Mouse (Mus musculus): Measurements from ENCODE around the gene Fkbp9. TPM values are rescaled to one million over a fixed set of nuclear protein-coding genes. Genes with fewer than 3 reads are reported as not detected.

Gene Fkbp9
- total and polyA plus RNA-seq, 2 experiments from 2014 or later: 90.2 to 123 TPM

DNA sequence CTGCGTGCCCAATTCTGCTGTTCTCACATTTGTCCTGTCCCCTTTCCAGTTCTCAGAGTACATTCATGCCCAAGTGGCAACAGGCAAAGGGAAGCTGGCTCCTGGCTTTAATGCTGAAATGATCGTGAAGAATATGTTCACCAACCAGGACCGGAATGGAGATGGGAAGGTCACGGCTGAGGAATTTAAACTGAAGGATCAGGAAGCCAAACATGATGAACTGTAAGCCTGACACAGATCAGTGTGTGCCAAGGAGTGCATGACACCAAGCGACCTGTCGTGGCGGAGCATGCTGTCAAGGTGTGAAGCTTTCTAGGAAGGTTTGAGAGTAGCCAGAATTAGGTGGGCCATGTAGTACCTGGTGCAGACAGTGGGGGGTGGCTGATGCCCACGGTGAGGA is 46.1 kb downstream of the Fkbp9 start:
- no peak overlapping the region for H3K27ac ChIP-seq (ENCODE audit: low read depth)
- no peaks in the 10 kb centered on the region for H3K27me3 ChIP-seq (ENCODE audit: control insufficient read depth, insufficient read depth, low read length)
- H3K36me3 ChIP-seq (replicated peaks; ENCODE audit: control insufficient read depth, insufficient read depth, low read length): peaks cover 58% of the 10 kb centered on the region
- H3K4me1 ChIP-seq (ENCODE audit: control insufficient read depth, insufficient read depth): peaks cover 9% of the 10 kb centered on the region
- TF ChIP-seq CTCF (IDR thresholded peaks at IDR 0.05; ENCODE audit: low read depth) (peak; percentile 42), EP300 (IDR thresholded peaks at IDR 0.05; ENCODE audit: low read depth) (no peak)
- ATAC-seq (ENCODE audit: insufficient read depth, low read depth): no peak
- H3K9me3 ChIP-seq (replicated peaks; ENCODE audit: control insufficient read depth, low read length): no peaks in the 10 kb centered on the region
- no peak overlapping the region for H3K4me2 ChIP-seq (ENCODE audit: low read depth, low read length)
- no peak overlapping the region for H3K4me3 ChIP-seq (ENCODE audit: low read depth, low read length)
- 83% methylated on average over 8 of the region's 8 CpGs for whole genome bisulfite sequencing
- no peak for DNase-seq (ENCODE audit: low spot score)
- no peak overlapping the region for H3K9ac ChIP-seq (replicated peaks; ENCODE audit: low read depth, low read length)

DNA sequence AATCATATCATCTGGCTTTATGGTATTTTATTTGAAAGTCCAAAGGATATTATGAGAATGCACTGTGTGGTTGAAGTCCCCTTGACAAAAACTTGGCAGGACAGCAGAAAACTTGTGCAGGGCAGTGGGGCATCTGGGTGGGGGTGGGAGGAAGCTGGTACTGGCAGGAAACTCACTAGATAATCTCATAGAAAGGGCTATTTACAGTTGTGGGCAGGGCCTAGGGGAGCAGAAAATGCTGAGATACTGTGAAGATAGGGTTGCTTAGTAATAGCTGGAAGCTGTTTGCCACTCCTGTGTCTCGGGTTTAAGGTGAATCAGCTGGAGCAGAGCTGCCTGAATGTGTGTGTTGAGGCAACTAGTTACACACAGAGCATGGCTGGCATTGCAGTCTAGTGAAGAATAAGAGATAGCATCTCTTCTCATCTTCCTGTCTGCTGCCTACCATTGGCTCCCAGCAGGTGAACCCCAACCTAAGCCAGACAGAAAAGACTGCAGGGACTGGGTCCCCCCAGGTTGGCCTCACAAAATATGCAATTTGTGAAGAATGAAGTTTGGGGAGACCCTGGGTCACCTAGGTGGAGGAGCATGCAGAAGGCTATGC is 47.6 kb downstream of the Fkbp9 start:
- Histone ChIP-seq H3K27ac (ENCODE audit: low read depth) (peak overlapping the region; percentile 43), H3K4me3 (ENCODE audit: low read depth, low read length) (no peak overlapping the region), H3K4me2 (ENCODE audit: low read depth, low read length) (no peak overlapping the region), H3K27me3 (ENCODE audit: control insufficient read depth, insufficient read depth, low read length) (no peaks in the 10 kb centered on the region), H3K9ac (replicated peaks; ENCODE audit: low read depth, low read length) (no peak overlapping the region), H3K9me3 (replicated peaks; ENCODE audit: control insufficient read depth, low read length) (no peaks in the 10 kb centered on the region), H3K4me1 (ENCODE audit: control insufficient read depth, insufficient read depth) (peaks cover 9% of the 10 kb centered on the region), H3K36me3 (replicated peaks; ENCODE audit: control insufficient read depth, insufficient read depth, low read length) (peaks cover 59% of the 10 kb centered on the region)
- DNase-seq (ENCODE audit: low spot score): peak; percentile 50
- TF ChIP-seq CTCF (IDR thresholded peaks at IDR 0.05; ENCODE audit: low read depth): no peak
- no peak for TF ChIP-seq EP300 (IDR thresholded peaks at IDR 0.05; ENCODE audit: low read depth)
- peak; percentile 69 for ATAC-seq (ENCODE audit: insufficient read depth, low read depth)
- 3% methylated on average over 1 of the region's 1 CpGs for WGBS

DNA sequence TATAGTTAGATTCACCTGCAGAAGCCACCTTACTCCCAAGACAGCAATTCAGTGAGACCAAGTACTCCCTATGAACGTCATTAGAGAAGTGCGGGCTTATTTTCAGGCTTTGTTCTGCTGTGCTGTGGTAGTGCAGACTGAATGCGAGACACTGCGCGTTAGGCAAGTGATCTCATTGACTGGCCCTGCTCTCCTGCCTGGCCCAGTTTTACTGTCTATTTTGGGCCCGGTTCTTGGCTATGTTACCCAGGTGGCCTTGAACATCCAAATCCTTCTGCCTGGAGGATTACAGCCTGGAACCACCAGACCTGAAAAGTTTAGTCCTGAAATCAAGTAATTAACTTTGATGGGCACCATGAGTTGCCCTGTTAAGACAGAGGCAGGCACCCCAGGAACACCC is 56.7 kb downstream of the Fkbp9 start:
- TF ChIP-seq EP300 (IDR thresholded peaks at IDR 0.05; ENCODE audit: low read depth) (no peak), CTCF (IDR thresholded peaks at IDR 0.05; ENCODE audit: low read depth) (no peak)
- WGBS: 78% methylated on average over 6 of the region's 6 CpGs
- Histone ChIP-seq H3K4me1 (ENCODE audit: control insufficient read depth, insufficient read depth) (no peaks in the 10 kb centered on the region), H3K4me3 (ENCODE audit: low read depth, low read length) (no peak overlapping the region), H3K9me3 (replicated peaks; ENCODE audit: control insufficient read depth, low read length) (no peaks in the 10 kb centered on the region), H3K9ac (replicated peaks; ENCODE audit: low read depth, low read length) (no peak overlapping the region), H3K36me3 (replicated peaks; ENCODE audit: control insufficient read depth, insufficient read depth, low read length) (peaks cover 77% of the 10 kb centered on the region), H3K27me3 (ENCODE audit: control insufficient read depth, insufficient read depth, low read length) (no peaks in the 10 kb centered on the region), H3K27ac (ENCODE audit: low read depth) (no peak overlapping the region), H3K4me2 (ENCODE audit: low read depth, low read length) (no peak overlapping the region)
- ATAC-seq (ENCODE audit: insufficient read depth, low read depth): no peak
- no peak for DNase-seq (ENCODE audit: low spot score)

DNA sequence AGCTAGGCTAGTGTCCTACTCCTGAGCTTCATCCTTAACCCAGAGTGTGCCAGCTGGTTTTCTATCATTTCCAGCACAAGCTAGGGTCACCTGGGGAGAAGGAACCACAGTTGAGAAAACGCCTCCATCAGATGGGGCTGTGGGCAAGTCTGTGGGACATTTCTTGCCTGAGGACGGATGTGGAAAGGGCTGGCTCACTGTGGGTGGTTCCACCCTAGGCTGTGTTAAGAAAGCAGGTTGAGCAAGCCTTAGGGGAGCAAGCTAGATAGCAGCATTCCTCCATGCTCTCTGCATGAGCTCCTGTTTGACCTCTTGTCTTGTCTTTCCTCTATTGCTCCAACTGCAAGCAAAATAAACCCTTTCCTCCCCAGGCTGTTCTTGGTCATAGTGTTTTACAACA is 58.9 kb downstream of the Fkbp9 start:
- no peak overlapping the region for H3K4me2 ChIP-seq (ENCODE audit: low read depth, low read length)
- no peak for ATAC-seq (ENCODE audit: insufficient read depth, low read depth)
- no peak for DNase-seq (ENCODE audit: low spot score)
- WGBS: 88% methylated on average over 2 of the region's 2 CpGs
- no peaks in the 10 kb centered on the region for H3K9me3 ChIP-seq (replicated peaks; ENCODE audit: control insufficient read depth, low read length)
- no peak overlapping the region for H3K27ac ChIP-seq (ENCODE audit: low read depth)
- peaks cover 59% of the 10 kb centered on the region for H3K36me3 ChIP-seq (replicated peaks; ENCODE audit: control insufficient read depth, insufficient read depth, low read length)
- TF ChIP-seq EP300 (IDR thresholded peaks at IDR 0.05; ENCODE audit: low read depth) (no peak), CTCF (IDR thresholded peaks at IDR 0.05; ENCODE audit: low read depth) (no peak)
- no peak overlapping the region for H3K4me3 ChIP-seq (ENCODE audit: low read depth, low read length)
- H3K27me3 ChIP-seq (ENCODE audit: control insufficient read depth, insufficient read depth, low read length): no peaks in the 10 kb centered on the region
- H3K4me1 ChIP-seq (ENCODE audit: control insufficient read depth, insufficient read depth): no peaks in the 10 kb centered on the region
- no peak overlapping the region for H3K9ac ChIP-seq (replicated peaks; ENCODE audit: low read depth, low read length)

DNA sequence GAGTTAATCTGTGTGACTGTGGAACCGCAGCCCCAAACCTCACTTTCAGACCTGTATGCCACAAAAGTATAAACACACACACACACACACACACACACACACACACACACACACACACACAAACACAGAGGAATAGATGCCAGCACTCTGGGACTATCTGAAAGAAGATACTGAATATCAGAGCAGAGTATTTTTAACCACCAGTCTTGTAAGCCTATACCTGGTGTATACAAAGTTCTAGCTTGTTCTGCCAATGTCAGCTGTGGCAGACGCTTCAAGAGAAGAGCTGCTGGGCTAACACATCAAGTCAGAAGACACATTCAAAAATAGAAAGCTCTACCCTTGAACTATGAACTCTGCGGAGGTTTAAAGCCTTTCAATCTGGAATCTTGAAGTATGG is 67.7 kb downstream of the Fkbp9 start:
- DNase-seq (ENCODE audit: low spot score) (peak; percentile 79), ATAC-seq (ENCODE audit: insufficient read depth, low read depth) (peak; percentile 45)
- peak overlapping the region; percentile 71 for H3K4me2 ChIP-seq (ENCODE audit: low read depth, low read length)
- peak overlapping the region; percentile 49 for H3K4me3 ChIP-seq (ENCODE audit: low read depth, low read length)
- H3K9me3 ChIP-seq (replicated peaks; ENCODE audit: control insufficient read depth, low read length): no peaks in the 10 kb centered on the region
- H3K27me3 ChIP-seq (ENCODE audit: control insufficient read depth, insufficient read depth, low read length): no peaks in the 10 kb centered on the region
- WGBS: 35% methylated on average over 3 of the region's 3 CpGs
- peaks cover 11% of the 10 kb centered on the region for H3K4me1 ChIP-seq (ENCODE audit: control insufficient read depth, insufficient read depth)
- peak overlapping the region; percentile 48; the same call in 1 of the 2 replicates for H3K9ac ChIP-seq (replicated peaks; ENCODE audit: low read depth, low read length)
- peak overlapping the region; percentile 72 for H3K27ac ChIP-seq (ENCODE audit: low read depth)
- 0 out of 2 replicates have a peak, but pooled peaks cover 6% of the 10 kb centered on the region for H3K36me3 ChIP-seq (replicated peaks; ENCODE audit: control insufficient read depth, insufficient read depth, low read length)
- TF ChIP-seq CTCF (IDR thresholded peaks at IDR 0.05; ENCODE audit: low read depth) (no peak), EP300 (IDR thresholded peaks at IDR 0.05; ENCODE audit: low read depth) (0 out of 2 replicates have a peak, but pooled peaks have one; percentile 31)

DNA sequence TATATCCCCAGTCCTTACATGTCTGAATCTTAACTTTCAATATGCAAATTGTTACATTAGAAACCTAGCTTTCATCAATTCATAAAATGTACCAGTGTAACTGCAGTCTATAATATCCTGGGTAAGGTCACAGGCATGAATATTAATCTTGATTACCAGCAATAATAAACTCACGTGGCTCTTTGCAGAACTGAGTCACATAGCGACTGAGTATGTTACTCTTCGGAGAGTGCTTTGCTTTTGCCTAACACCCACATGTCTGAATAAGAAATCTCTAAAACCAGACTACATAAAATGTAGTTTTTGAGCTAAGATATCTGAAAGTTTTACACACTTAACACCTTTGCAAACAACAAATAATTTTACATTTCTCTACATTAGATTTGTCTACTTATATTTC is 69.5 kb downstream of the Fkbp9 start:
- ATAC-seq (ENCODE audit: insufficient read depth, low read depth) (no peak), DNase-seq (ENCODE audit: low spot score) (no peak)
- Histone ChIP-seq H3K4me3 (ENCODE audit: low read depth, low read length) (peak overlapping the region; percentile 49), H3K27ac (ENCODE audit: low read depth) (peak overlapping the region; percentile 83), H3K36me3 (replicated peaks; ENCODE audit: control insufficient read depth, insufficient read depth, low read length) (0 out of 2 replicates have a peak, but pooled peaks cover 6% of the 10 kb centered on the region), H3K4me1 (ENCODE audit: control insufficient read depth, insufficient read depth) (peaks cover 18% of the 10 kb centered on the region), H3K4me2 (ENCODE audit: low read depth, low read length) (peak overlapping the region; percentile 71), H3K27me3 (ENCODE audit: control insufficient read depth, insufficient read depth, low read length) (no peaks in the 10 kb centered on the region), H3K9me3 (replicated peaks; ENCODE audit: control insufficient read depth, low read length) (no peaks in the 10 kb centered on the region), H3K9ac (replicated peaks; ENCODE audit: low read depth, low read length) (peak overlapping the region; percentile 27)
- TF ChIP-seq EP300 (IDR thresholded peaks at IDR 0.05; ENCODE audit: low read depth) (no peak), CTCF (IDR thresholded peaks at IDR 0.05; ENCODE audit: low read depth) (no peak)
- WGBS: 32% methylated on average over 3 of the region's 3 CpGs
